Mouse (Mus musculus) forebrain, postnatal 0 days (tissue): ENCODE results near the gene Acly. TPM values are rescaled to one million over a fixed set of nuclear protein-coding genes. Genes with fewer than 3 reads are reported as not detected.
A peak's percentile ranks its signal among the peaks of the same experiment; 100 is the strongest.

Experiments
- ATAC-seq: fragments of 200-750 bp; cut with Nextera tagmentation; 2 replicates; pipeline ENCODE4 v1.8.0; 2017; ENCODE audit warnings: mild to moderate bottlenecking, moderate library complexity
- DNase-seq: peaks from one replicate; pipeline ENCODE4 v3.0.0-alpha.2; 2015
- H3K27ac ChIP-seq: fragments of 300-500 bp; sonication (generic); 2 replicates; pipeline ENCODE4 v1.5.1; 2014; ENCODE audit warnings: low read depth, mild to moderate bottlenecking, antibody characterized with exemption, low read length, moderate library complexity, mixed read lengths
- H3K27me3 ChIP-seq: fragments of 300-500 bp; sonication (generic); 2 replicates; pipeline ENCODE4 v1.6.1; 2014; ENCODE audit warnings: mild to moderate bottlenecking, low read length, mixed read lengths; ENCODE audit not compliant: insufficient read depth
- H3K36me3 ChIP-seq: fragments of 300-500 bp; sonication (generic); 2 replicates; pipeline ENCODE4 v1.6.1; 2014; ENCODE audit warnings: mild to moderate bottlenecking, moderate library complexity; ENCODE audit not compliant: insufficient read depth
- H3K4me1 ChIP-seq: fragments of 300-500 bp; sonication (generic); 2 replicates; pipeline ENCODE4 v1.6.1; 2014; ENCODE audit warnings: antibody characterized with exemption; ENCODE audit not compliant: insufficient read depth
- H3K4me2 ChIP-seq: fragments of 300-500 bp; sonication (generic); 2 replicates; pipeline ENCODE4 v1.6.1; 2014; ENCODE audit warnings: low read depth, mild to moderate bottlenecking, moderate library complexity
- H3K4me3 ChIP-seq: fragments of 300-500 bp; sonication (generic); 2 replicates; pipeline ENCODE4 v1.5.1; 2014; ENCODE audit warnings: low read depth, low read length, mixed read lengths
- H3K9ac ChIP-seq: fragments of 300-500 bp; sonication (generic); 2 replicates; pipeline ENCODE4 v1.6.1; 2014; ENCODE audit warnings: mild to moderate bottlenecking
- H3K9me3 ChIP-seq: fragments of 300-500 bp; sonication (generic); 2 replicates; pipeline ENCODE4 v1.6.1; 2016; ENCODE audit warnings: low read length
- CTCF ChIP-seq: sonication (generic); IDR thresholded peaks from 2 replicates; pipeline ENCODE4 v1.5.1; 2016; ENCODE audit warnings: antibody characterized with exemption, control low read depth, low read depth
- WGBS: fragments of 180-500 bp; shearing (Covaris S2); extraction: QIAGEN DNeasy Blood & Tissue Kit; methylation state at CpG from one replicate; pipeline ENCODE4 v1.1.7; 2014; 5-methylcytosine and 5-hydroxymethylcytosine counted together
- polyA plus RNA-seq: library from polyadenylated mRNA; unstranded; fragments of >200 nt; fragmentation: Nextera tagmentation; extraction: Ambion mirVana; gene quantifications from 2 replicates; pipeline ENCODE4 v1.2.1, GENCODE M21; 2015
- total RNA-seq: library from RNA; depleted of rRNA; stranded (reverse); fragments of >200 nt; gene quantifications from 2 replicates; pipeline ENCODE4 v1.2.3, GENCODE M21; 2014

The Acly gene
- total and polyA plus RNA-seq, 2 experiments from 2014 or later = 109 to 203 TPM

- ATAC-seq (peak; percentile 34), DNase-seq (peak; percentile 47)
- Histone ChIP-seq H3K36me3 (peaks cover 11% of the 10 kb centered on the region), H3K9me3 (no peaks in the 10 kb centered on the region), H3K4me3 (peak overlapping the region; percentile 89), H3K27me3 (no peaks in the 10 kb centered on the region), H3K4me1 (peaks cover 16% of the 10 kb centered on the region), H3K27ac (peak overlapping the region; percentile 93), H3K4me2 (peak overlapping the region; percentile 72), H3K9ac (peak overlapping the region; percentile 91)
- TF ChIP-seq CTCF = no peak
- 3% methylated on average over 30 of the region's 30 CpGs for whole genome bisulfite sequencing
These were observed 56.2 kb downstream of the Acly start for GRCm38 (mm10) chr11:100471352-100472196.

- Histone ChIP-seq H3K9me3 (no peaks in the 10 kb centered on the region), H3K36me3 (peaks cover 23% of the 10 kb centered on the region), H3K9ac (no peak overlapping the region), H3K4me2 (no peak overlapping the region), H3K4me3 (no peak overlapping the region), H3K27ac (no peak overlapping the region), H3K4me1 (peaks cover 11% of the 10 kb centered on the region), H3K27me3 (no peaks in the 10 kb centered on the region)
- 88% methylated on average over 1 of the region's 1 CpGs for WGBS
- TF ChIP-seq CTCF = no peak
- ATAC-seq = no peak
- DNase-seq = no peak
These were observed 62.0 kb downstream of the Acly start for GRCm38 (mm10) chr11:100465833-100466232.

- Histone ChIP-seq H3K4me2 (no peak overlapping the region), H3K9me3 (no peaks in the 10 kb centered on the region), H3K27me3 (no peaks in the 10 kb centered on the region), H3K36me3 (peaks cover 25% of the 10 kb centered on the region), H3K27ac (no peak overlapping the region), H3K4me3 (no peak overlapping the region), H3K4me1 (peaks cover 6% of the 10 kb centered on the region; the same call in 1 of the 2 replicates), H3K9ac (no peak overlapping the region)
- 91% methylated on average over 1 of the region's 1 CpGs for WGBS
- no peak for ATAC-seq
- no peak for TF ChIP-seq CTCF
- DNase-seq = no peak
These were observed 62.5 kb downstream of the Acly start for GRCm38 (mm10) chr11:100465229-100465792.

- H3K27ac ChIP-seq = no peak overlapping the region
- no peaks in the 10 kb centered on the region for H3K27me3 ChIP-seq
- WGBS = 77% methylated on average over 10 of the region's 10 CpGs
- DNase-seq (no peak), ATAC-seq (no peak)
- H3K9ac ChIP-seq = no peak overlapping the region
- TF ChIP-seq CTCF = no peak
- no peak overlapping the region for H3K4me3 ChIP-seq
- no peaks in the 10 kb centered on the region for H3K9me3 ChIP-seq
- no peak overlapping the region for H3K4me2 ChIP-seq
- peaks cover 27% of the 10 kb centered on the region for H3K36me3 ChIP-seq
- no peaks in the 10 kb centered on the region for H3K4me1 ChIP-seq
These were observed 65.1 kb downstream of the Acly start for GRCm38 (mm10) chr11:100462699-100463098.

- H3K4me1 ChIP-seq = no peaks in the 10 kb centered on the region
- H3K9me3 ChIP-seq = no peaks in the 10 kb centered on the region
- DNase-seq = no peak
- no peak for ATAC-seq
- H3K27me3 ChIP-seq = no peaks in the 10 kb centered on the region
- H3K36me3 ChIP-seq = peaks cover 19% of the 10 kb centered on the region
- H3K27ac ChIP-seq = no peak overlapping the region
- no peak for TF ChIP-seq CTCF
- no peak overlapping the region for H3K9ac ChIP-seq
- no peak overlapping the region for H3K4me3 ChIP-seq
- no peak overlapping the region for H3K4me2 ChIP-seq
- WGBS = 90% methylated on average over 5 of the region's 5 CpGs
These were observed 70.1 kb downstream of the Acly start for GRCm38 (mm10) chr11:100457711-100458110.

- no peaks in the 10 kb centered on the region for H3K27me3 ChIP-seq
- no peak for DNase-seq
- H3K4me3 ChIP-seq = no peak overlapping the region
- no peak for TF ChIP-seq CTCF
- no peaks in the 10 kb centered on the region for H3K4me1 ChIP-seq
- H3K4me2 ChIP-seq = no peak overlapping the region
- no peak overlapping the region for H3K9ac ChIP-seq
- no peaks in the 10 kb centered on the region for H3K9me3 ChIP-seq
- ATAC-seq = no peak
- no peak overlapping the region for H3K27ac ChIP-seq
- 84% methylated on average over 4 of the region's 4 CpGs for WGBS
- peaks cover 15% of the 10 kb centered on the region for H3K36me3 ChIP-seq
These were observed 70.6 kb downstream of the Acly start for GRCm38 (mm10) chr11:100457247-100457646.

- no peak overlapping the region for H3K4me3 ChIP-seq
- 76% methylated on average over 6 of the region's 6 CpGs for WGBS
- ATAC-seq = no peak
- H3K4me1 ChIP-seq = peaks cover 7% of the 10 kb centered on the region
- H3K27ac ChIP-seq = no peak overlapping the region
- H3K9me3 ChIP-seq = no peaks in the 10 kb centered on the region
- no peaks in the 10 kb centered on the region for H3K27me3 ChIP-seq
- H3K36me3 ChIP-seq = peaks cover 2% of the 10 kb centered on the region; the same call in 1 of the 2 replicates
- DNase-seq = no peak
- no peak overlapping the region for H3K9ac ChIP-seq
- TF ChIP-seq CTCF = no peak
- H3K4me2 ChIP-seq = no peak overlapping the region
These were observed 85.2 kb downstream of the Acly start for GRCm38 (mm10) chr11:100442625-100443024.
